Mouse (Mus musculus) midbrain, embryonic 11.5 days (tissue): ENCODE results near the gene Emp3. TPM values are rescaled to one million over a fixed set of nuclear protein-coding genes. Genes with fewer than 3 reads are reported as not detected.
"Not testable (repeated sequence)": the region's sequence is repeated elsewhere in the genome, so short reads cannot be mapped to it uniquely, and the experiment has no call there.

Experiments
- ATAC-seq: fragments of 200-750 bp; cut with Nextera tagmentation; 2 replicates; pipeline ENCODE4 v1.8.0; 2017; ENCODE audit warnings: moderate TSS enrichment, moderate library complexity; ENCODE audit not compliant: low FRiP score
- DNase-seq: peaks from one replicate; pipeline ENCODE4 v3.0.0; 2015; ENCODE audit warnings: low spot score; ENCODE audit errors: missing footprints
- H3K27ac ChIP-seq: fragments of 300-500 bp; sonication (generic); 2 replicates; pipeline ENCODE4 v1.5.1; 2014; ENCODE audit warnings: low read depth, low read length
- H3K27me3 ChIP-seq: fragments of 300-500 bp; sonication (generic); 2 replicates; pipeline ENCODE4 v1.6.1; 2014; ENCODE audit warnings: mild to moderate bottlenecking, low read length, moderate library complexity, mixed read lengths; ENCODE audit not compliant: control insufficient read depth, insufficient read depth
- H3K36me3 ChIP-seq: fragments of 300-500 bp; sonication (generic); 2 replicates; pipeline ENCODE4 v1.6.1; 2014; ENCODE audit warnings: mild to moderate bottlenecking, low read length, moderate library complexity, mixed read lengths; ENCODE audit not compliant: control insufficient read depth, insufficient read depth
- H3K4me1 ChIP-seq: fragments of 300-500 bp; sonication (generic); 2 replicates; pipeline ENCODE4 v1.6.1; 2014; ENCODE audit warnings: low read length; ENCODE audit not compliant: control insufficient read depth, insufficient read depth
- H3K4me2 ChIP-seq: fragments of 300-500 bp; sonication (generic); 2 replicates; pipeline ENCODE4 v1.6.1; 2014; ENCODE audit warnings: mild to moderate bottlenecking, moderate library complexity
- H3K4me3 ChIP-seq: fragments of 300-500 bp; sonication (generic); 2 replicates; pipeline ENCODE4 v1.5.1; 2014; ENCODE audit warnings: low read depth, low read length
- H3K9ac ChIP-seq: fragments of 300-500 bp; sonication (generic); 2 replicates; pipeline ENCODE4 v1.6.1; 2014; ENCODE audit warnings: low read length
- H3K9me3 ChIP-seq: fragments of 300-500 bp; sonication (generic); 2 replicates; pipeline ENCODE4 v1.6.1; 2016; ENCODE audit warnings: low read length; ENCODE audit not compliant: control insufficient read depth
- WGBS: fragments of 180-500 bp; shearing (Covaris S2); extraction: QIAGEN DNeasy Blood & Tissue Kit; methylation state at CpG from one replicate; pipeline ENCODE4 v1.1.7; 2014; 5-methylcytosine and 5-hydroxymethylcytosine counted together
- polyA plus RNA-seq: library from polyadenylated mRNA; unstranded; fragments of >200 nt; fragmentation: Nextera tagmentation; extraction: Ambion mirVana; gene quantifications from 2 replicates; pipeline ENCODE4 v1.2.1, GENCODE M21; 2014

Gene Emp3
- polyA plus RNA-seq = 27.2 and 28.2 TPM in 2 replicates

GRCm38 (mm10) chr7:45921242-45921621, at the start of gene Emp3:
Emp3 (minus strand) TSS chr7:45921404.
- Histone ChIP-seq H3K4me2 (no peak within 1 kb of the TSS), H3K27me3 (no peaks in the 10 kb centered on the region), H3K9ac (0 out of 2 replicates have a peak within 1 kb of the TSS, but pooled peaks have one; percentile 33), H3K4me1 (peaks cover 15% of the 10 kb centered on the region), H3K9me3 (no peaks in the 10 kb centered on the region), H3K36me3 (no peaks in the 10 kb centered on the region), H3K4me3 (no peak within 1 kb of the TSS), H3K27ac (no peak within 1 kb of the TSS)
- 56% methylated on average over 9 of the region's 9 CpGs for WGBS
- ATAC-seq (no peak), DNase-seq (no peak)

GRCm38 (mm10) chr7:45956611-45957010, 35.4 kb upstream of the Emp3 start:
- Histone ChIP-seq H3K36me3 (no peaks in the 10 kb centered on the region), H3K9ac (no peak overlapping the region), H3K27me3 (no peaks in the 10 kb centered on the region), H3K27ac (no peak overlapping the region), H3K4me3 (no peak overlapping the region), H3K4me2 (no peak overlapping the region), H3K4me1 (no peaks in the 10 kb centered on the region), H3K9me3 (no peaks in the 10 kb centered on the region)
- no peak for DNase-seq
- 73% methylated on average over 4 of the region's 4 CpGs for WGBS
- no peak for ATAC-seq

GRCm38 (mm10) chr7:45949061-45949460, 27.9 kb upstream of the Emp3 start:
- Histone ChIP-seq H3K9ac (no peak overlapping the region), H3K27ac (no peak overlapping the region), H3K4me1 (no peaks in the 10 kb centered on the region), H3K27me3 (no peaks in the 10 kb centered on the region), H3K4me2 (no peak overlapping the region), H3K9me3 (no peaks in the 10 kb centered on the region), H3K36me3 (no peaks in the 10 kb centered on the region), H3K4me3 (no peak overlapping the region)
- ATAC-seq (no peak), DNase-seq (no peak)
- 79% methylated on average over 4 of the region's 4 CpGs for WGBS

GRCm38 (mm10) chr7:45943280-45943679, 22.1 kb upstream of the Emp3 start:
- DNase-seq, H3K27me3 ChIP-seq, H3K9me3 ChIP-seq, H3K4me1 ChIP-seq, H3K9ac ChIP-seq, H3K4me2 ChIP-seq, ATAC-seq, H3K36me3 ChIP-seq, H3K4me3 ChIP-seq, H3K27ac ChIP-seq: not testable (repeated sequence)
- 80% methylated on average over 1 of the region's 1 CpGs for WGBS

GRCm38 (mm10) chr7:45941986-45942385, 20.8 kb upstream of the Emp3 start:
- H3K4me2 ChIP-seq = no peak overlapping the region
- no peak overlapping the region for H3K9ac ChIP-seq
- no peaks in the 10 kb centered on the region for H3K36me3 ChIP-seq
- no peaks in the 10 kb centered on the region for H3K27me3 ChIP-seq
- no peaks in the 10 kb centered on the region for H3K9me3 ChIP-seq
- no peak overlapping the region for H3K4me3 ChIP-seq
- no peak overlapping the region for H3K27ac ChIP-seq
- WGBS = 88% methylated on average over 9 of the region's 9 CpGs
- DNase-seq (no peak), ATAC-seq (no peak)
- no peaks in the 10 kb centered on the region for H3K4me1 ChIP-seq

- H3K27me3 ChIP-seq = no peaks in the 10 kb centered on the region
These were observed 18.6 kb upstream of the Emp3 start for GRCm38 (mm10) chr7:45939836-45940235.

GRCm38 (mm10) chr7:45935114-45935513, 13.9 kb upstream of the Emp3 start:
- 41% methylated on average over 7 of the region's 7 CpGs for WGBS
- H3K4me2 ChIP-seq = no peak overlapping the region

More at GRCm38 (mm10) chr7:45939836-45940235, 18.6 kb upstream of the Emp3 start:
- no peaks in the 10 kb centered on the region for H3K9me3 ChIP-seq
- no peak overlapping the region for H3K27ac ChIP-seq
- H3K4me1 ChIP-seq = no peaks in the 10 kb centered on the region
- no peak overlapping the region for H3K4me3 ChIP-seq
- DNase-seq (no peak), ATAC-seq (no peak)
- no peaks in the 10 kb centered on the region for H3K36me3 ChIP-seq
- no peak overlapping the region for H3K9ac ChIP-seq
- H3K4me2 ChIP-seq = no peak overlapping the region
- 48% methylated on average over 2 of the region's 2 CpGs for WGBS

GRCm38 (mm10) chr7:45933766-45934165, 12.6 kb upstream of the Emp3 start:
- H3K27ac ChIP-seq, H3K4me3 ChIP-seq, H3K36me3 ChIP-seq, H3K9me3 ChIP-seq, ATAC-seq, H3K9ac ChIP-seq, H3K4me2 ChIP-seq, H3K27me3 ChIP-seq, H3K4me1 ChIP-seq, DNase-seq: not testable (repeated sequence)
- WGBS = 91% methylated on average over 12 of the region's 12 CpGs

More at GRCm38 (mm10) chr7:45935114-45935513, 13.9 kb upstream of the Emp3 start:
- Histone ChIP-seq H3K4me1 (no peaks in the 10 kb centered on the region), H3K9ac (no peak overlapping the region), H3K36me3 (no peaks in the 10 kb centered on the region), H3K9me3 (peaks cover 3% of the 10 kb centered on the region; the same call in 1 of the 2 replicates), H3K27ac (no peak overlapping the region), H3K4me3 (no peak overlapping the region), H3K27me3 (no peaks in the 10 kb centered on the region)
- DNase-seq = peak; percentile 93
- ATAC-seq = 0 out of 2 replicates have a peak, but pooled peaks have one; percentile 54

- no peak for ATAC-seq
- Histone ChIP-seq H3K36me3 (no peaks in the 10 kb centered on the region), H3K4me1 (no peaks in the 10 kb centered on the region), H3K27ac (no peak overlapping the region), H3K4me2 (no peak overlapping the region), H3K9me3 (peaks cover 3% of the 10 kb centered on the region; the same call in 1 of the 2 replicates), H3K27me3 (no peaks in the 10 kb centered on the region), H3K4me3 (no peak overlapping the region), H3K9ac (no peak overlapping the region)
- 91% methylated on average over 1 of the region's 1 CpGs for whole genome bisulfite sequencing
- DNase-seq = no peak
These were observed 8.5 kb upstream of the Emp3 start for GRCm38 (mm10) chr7:45929688-45930087.
